Mouse (Mus musculus) granulocyte monocyte progenitor cell, adult 5-6 weeks (primary cell): ENCODE results near the gene Hist1h3a. TPM values are rescaled to one million over a fixed set of nuclear protein-coding genes. Genes with fewer than 3 reads are reported as not detected.

Experiments used
- ATAC-seq: replicated peaks from 2 replicates; pipeline ENCODE4 v1.8.0; 2016; ENCODE audit warnings: mild to moderate bottlenecking, moderate TSS enrichment, inconsistent platforms; ENCODE audit not compliant: poor library complexity, severe bottlenecking
- total RNA-seq, 2 experiments: library from RNA; stranded (forward) in 1 of 2; stranded (reverse) in 1 of 2; fragments of 200-712, 200-1000 nt in 1 of 2; fragments of >200 nt in 1 of 2; fragmentation: Nextera tagmentation in 1 of 2; gene quantifications; 2 replicates each; pipeline ENCODE4 v1.2.3; 2014 to 2017

Gene Hist1h3a
- total RNA-seq, 2 experiments from 2014 or later = 33.7 to 287 TPM

- no peak for ATAC-seq
Measured at GRCm38 (mm10) chr13:23717176-23717575, 45.0 kb downstream of the Hist1h3a start.

GRCm38 (mm10) chr13:23716261-23717042 lies 45.7 kb downstream of the Hist1h3a start:
- ATAC-seq = peak; percentile 57

Other genes with a start within 250 kb of the Hist1h3a start
Only the 30 nearest of the 37 such genes appear.
- 13.1 and 13.2 TPM in 2 replicates for gene Hist1h1d, start 209.1 kb downstream of the Hist1h3a start, total RNA-seq (2014; fragmentation: Nextera tagmentation)
- gene Hist1h1d, start 209.1 kb downstream of the Hist1h3a start, total RNA-seq (2017) = 109 and 113 TPM in 2 replicates
- 27.2 and 37.9 TPM in 2 replicates for gene Hist1h3e, start 200.0 kb downstream of the Hist1h3a start, total RNA-seq (2014; fragmentation: Nextera tagmentation)
- 218 and 293 TPM in 2 replicates for gene Hist1h3e, start 200.0 kb downstream of the Hist1h3a start, total RNA-seq (2017)
- 5.5 and 7.4 TPM in 2 replicates for gene Hist1h2ae, start 191.2 kb downstream of the Hist1h3a start, total RNA-seq (2014; fragmentation: Nextera tagmentation)
- 405 and 464 TPM in 2 replicates for gene Hist1h2ae, start 191.2 kb downstream of the Hist1h3a start, total RNA-seq (2017)
- 160 and 268 TPM in 2 replicates for gene Hist1h2bg, start 191.0 kb downstream of the Hist1h3a start, total RNA-seq (2014; fragmentation: Nextera tagmentation)
- 1,365 and 1,429 TPM in 2 replicates for gene Hist1h2bg, start 191.0 kb downstream of the Hist1h3a start, total RNA-seq (2017)
- 148 and 188 TPM in 2 replicates for gene Hist1h2bf, start 188.2 kb downstream of the Hist1h3a start, total RNA-seq (2014; fragmentation: Nextera tagmentation)
- 453 and 461 TPM in 2 replicates for gene Hist1h2bf, start 188.2 kb downstream of the Hist1h3a start, total RNA-seq (2017)
- gene Hist1h2ad, start 188.0 kb downstream of the Hist1h3a start, total RNA-seq (2014; fragmentation: Nextera tagmentation) = not detected in 2 replicates
- 685 and 1,721 TPM in 2 replicates for gene Hist1h2ad, start 188.0 kb downstream of the Hist1h3a start, total RNA-seq (2017)
- gene Hist1h3d, start 186.6 kb downstream of the Hist1h3a start, total RNA-seq (2014; fragmentation: Nextera tagmentation) = 52.8 and 62.0 TPM in 2 replicates
- 83.5 and 136 TPM in 2 replicates for gene Hist1h3d, start 186.6 kb downstream of the Hist1h3a start, total RNA-seq (2017)
- 116 and 278 TPM in 2 replicates for gene Hist1h4d, start 180.8 kb downstream of the Hist1h3a start, total RNA-seq (2014; fragmentation: Nextera tagmentation)
- 929 and 1,118 TPM in 2 replicates for gene Hist1h4d, start 180.8 kb downstream of the Hist1h3a start, total RNA-seq (2017)
- gene Hist1h2be, start 141.3 kb downstream of the Hist1h3a start, total RNA-seq (2014; fragmentation: Nextera tagmentation) = 16.4 and 17.5 TPM in 2 replicates
- 82.4 and 146 TPM in 2 replicates for gene Hist1h2be, start 141.3 kb downstream of the Hist1h3a start, total RNA-seq (2017)
- 111 and 199 TPM in 2 replicates for gene Hist1h1e, start 139.8 kb downstream of the Hist1h3a start, total RNA-seq (2014; fragmentation: Nextera tagmentation)
- 255 and 282 TPM in 2 replicates for gene Hist1h1e, start 139.8 kb downstream of the Hist1h3a start, total RNA-seq (2017)
- 2.4 and 4.1 TPM in 2 replicates for gene Hist1h2ac, start 78.4 kb downstream of the Hist1h3a start, total RNA-seq (2014; fragmentation: Nextera tagmentation)
- gene Hist1h2ac, start 78.4 kb downstream of the Hist1h3a start, total RNA-seq (2017) = 173 TPM in 2 replicates
- gene Hist1h2bc, start 78.2 kb downstream of the Hist1h3a start, total RNA-seq (2014; fragmentation: Nextera tagmentation) = 57.7 and 70.7 TPM in 2 replicates
- gene Hist1h2bc, start 78.2 kb downstream of the Hist1h3a start, total RNA-seq (2017) = 274 and 374 TPM in 2 replicates
- not detected in 2 replicates for gene Hist1h1t, start 66.6 kb downstream of the Hist1h3a start, total RNA-seq (2014; fragmentation: Nextera tagmentation)
- gene Hist1h1t, start 66.6 kb downstream of the Hist1h3a start, total RNA-seq (2017) = 1.0 TPM in 1 of 2 replicates, not detected in the other
- 14.3 and 82.6 TPM in 2 replicates for gene Hist1h4c, start 63.9 kb downstream of the Hist1h3a start, total RNA-seq (2014; fragmentation: Nextera tagmentation)
- 308 and 366 TPM in 2 replicates for gene Hist1h4c, start 63.9 kb downstream of the Hist1h3a start, total RNA-seq (2017)
- gene Hfe, start 51.5 kb downstream of the Hist1h3a start, total RNA-seq (2014; fragmentation: Nextera tagmentation) = 7.9 and 19.9 TPM in 2 replicates
- 7.6 and 9.7 TPM in 2 replicates for gene Hfe, start 51.5 kb downstream of the Hist1h3a start, total RNA-seq (2017)
- 61.8 and 110 TPM in 2 replicates for gene Hist1h1c, start 23.6 kb downstream of the Hist1h3a start, total RNA-seq (2014; fragmentation: Nextera tagmentation)
- 737 and 810 TPM in 2 replicates for gene Hist1h1c, start 23.6 kb downstream of the Hist1h3a start, total RNA-seq (2017)
- gene Hist1h3c, start 16.8 kb downstream of the Hist1h3a start, total RNA-seq (2014; fragmentation: Nextera tagmentation) = 24.5 and 38.0 TPM in 2 replicates
- gene Hist1h3c, start 16.8 kb downstream of the Hist1h3a start, total RNA-seq (2017) = 507 and 886 TPM in 2 replicates
- 155 and 176 TPM in 2 replicates for gene Hist1h2bb, start 15.7 kb downstream of the Hist1h3a start, total RNA-seq (2014; fragmentation: Nextera tagmentation)
- 3,446 and 3,529 TPM in 2 replicates for gene Hist1h2bb, start 15.7 kb downstream of the Hist1h3a start, total RNA-seq (2017)
- gene Hist1h2ab, start 11.3 kb downstream of the Hist1h3a start, total RNA-seq (2014; fragmentation: Nextera tagmentation) = 9.2 and 31.4 TPM in 2 replicates
- 1,996 and 2,074 TPM in 2 replicates for gene Hist1h2ab, start 11.3 kb downstream of the Hist1h3a start, total RNA-seq (2017)
- gene Hist1h3b, start 10.1 kb downstream of the Hist1h3a start, total RNA-seq (2014; fragmentation: Nextera tagmentation) = 92.5 and 158 TPM in 2 replicates
- gene Hist1h3b, start 10.1 kb downstream of the Hist1h3a start, total RNA-seq (2017) = 628 and 657 TPM in 2 replicates
- 70.4 and 87.8 TPM in 2 replicates for gene Hist1h4b, start 5.4 kb downstream of the Hist1h3a start, total RNA-seq (2014; fragmentation: Nextera tagmentation)
- gene Hist1h4b, start 5.4 kb downstream of the Hist1h3a start, total RNA-seq (2017) = 487 and 745 TPM in 2 replicates
- gene Hist1h4a, start 1.2 kb downstream of the Hist1h3a start, total RNA-seq (2014; fragmentation: Nextera tagmentation) = 9.3 and 71.7 TPM in 2 replicates
- 657 and 709 TPM in 2 replicates for gene Hist1h4a, start 1.2 kb downstream of the Hist1h3a start, total RNA-seq (2017)
- 143 and 207 TPM in 2 replicates for gene Hist1h1a, start 1.3 kb upstream of the Hist1h3a start, total RNA-seq (2014; fragmentation: Nextera tagmentation)
- 1,974 and 2,146 TPM in 2 replicates for gene Hist1h1a, start 1.3 kb upstream of the Hist1h3a start, total RNA-seq (2017)
- gene Trim38, start 7.5 kb upstream of the Hist1h3a start, total RNA-seq (2014; fragmentation: Nextera tagmentation) = not detected in 2 replicates
- gene Trim38, start 7.5 kb upstream of the Hist1h3a start, total RNA-seq (2017) = not detected in 2 replicates
- gene Slc17a2, start 44.6 kb upstream of the Hist1h3a start, total RNA-seq (2014; fragmentation: Nextera tagmentation) = not detected in 2 replicates
- gene Slc17a2, start 44.6 kb upstream of the Hist1h3a start, total RNA-seq (2017) = not detected in 2 replicates
- gene Slc17a3, start 77.0 kb upstream of the Hist1h3a start, total RNA-seq (2014; fragmentation: Nextera tagmentation) = not detected in 2 replicates
- gene Slc17a3, start 77.0 kb upstream of the Hist1h3a start, total RNA-seq (2017) = not detected in 2 replicates
- not detected in 2 replicates for gene Slc17a1, start 105.4 kb upstream of the Hist1h3a start, total RNA-seq (2014; fragmentation: Nextera tagmentation)
- gene Slc17a1, start 105.4 kb upstream of the Hist1h3a start, total RNA-seq (2017) = not detected in 2 replicates
- gene Slc17a4, start 152.6 kb upstream of the Hist1h3a start, total RNA-seq (2014; fragmentation: Nextera tagmentation) = not detected in 2 replicates
- gene Slc17a4, start 152.6 kb upstream of the Hist1h3a start, total RNA-seq (2017) = not detected in 2 replicates
- not detected in 2 replicates for gene Hist1h2ba, start 171.8 kb upstream of the Hist1h3a start, total RNA-seq (2014; fragmentation: Nextera tagmentation)
- not detected in 2 replicates for gene Hist1h2ba, start 171.8 kb upstream of the Hist1h3a start, total RNA-seq (2017)
- gene Hist1h2aa, start 172.1 kb upstream of the Hist1h3a start, total RNA-seq (2014; fragmentation: Nextera tagmentation) = not detected in 2 replicates
- not detected in 2 replicates for gene Hist1h2aa, start 172.1 kb upstream of the Hist1h3a start, total RNA-seq (2017)